Comparison of ENCODE assay signal across 8 mouse cellular contexts in the genomic region with DNA sequence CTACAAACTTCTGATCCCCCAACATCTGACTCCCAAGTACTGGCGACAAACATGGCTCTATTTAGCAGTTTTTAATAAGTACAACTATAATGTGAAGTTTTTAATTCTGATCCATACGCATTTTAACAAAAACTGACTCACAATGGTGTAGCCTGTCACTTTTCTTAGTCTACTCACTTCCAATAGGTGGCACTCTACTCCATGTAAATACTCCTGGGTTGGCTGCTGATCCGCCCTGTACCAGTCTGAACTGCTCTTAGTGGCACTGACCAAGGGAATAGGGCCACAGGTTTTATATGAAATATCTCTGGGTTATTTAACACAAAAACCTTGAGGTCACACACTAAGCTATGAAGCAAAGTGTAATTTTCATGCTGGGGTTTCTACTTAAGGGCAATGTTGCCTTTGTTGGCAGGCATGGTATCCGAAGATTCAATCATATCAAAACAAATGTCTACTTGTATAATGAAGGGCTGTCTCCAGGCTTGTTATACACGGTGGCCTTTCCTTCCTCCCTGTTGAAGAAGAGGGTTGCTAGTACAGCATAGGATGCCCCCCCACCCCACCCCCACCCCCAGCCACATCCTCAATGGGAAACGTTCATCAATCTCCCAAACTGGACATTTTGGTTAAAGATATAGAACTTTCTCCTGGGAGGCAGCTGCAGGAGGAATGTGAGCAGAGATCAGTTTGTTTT.
DNase-seq lines count a peak whose midpoint lies in the region; ATAC-seq and TF ChIP-seq lines count a peak whose summit lies in the region.

No protein-coding gene starts in this region.

- H3K9ac ChIP-seq in intestine, embryonic 16.5 days (ENCODE audit: low read depth, low read length) = no peak overlapping the region
- H3K9ac ChIP-seq in liver, postnatal 0 days (replicated peaks) = no peak overlapping the region
- H3K9ac ChIP-seq in neural tube, embryonic 14.5 days (replicated peaks; ENCODE audit: low read depth, low read length) = no peak overlapping the region

- no peak overlapping the region for H3K4me2 ChIP-seq in intestine, embryonic 16.5 days (ENCODE audit: low read depth, low read length)
- H3K4me2 ChIP-seq in liver, postnatal 0 days (ENCODE audit: low read depth, low read length) = no peak overlapping the region
- H3K4me2 ChIP-seq in neural tube, embryonic 14.5 days (ENCODE audit: low read depth, low read length) = no peak overlapping the region

- H3K4me3 ChIP-seq in intestine, embryonic 16.5 days (ENCODE audit: low read length) = no peak overlapping the region
- H3K4me3 ChIP-seq in liver, postnatal 0 days (ENCODE audit: low read depth, low read length) = no peak overlapping the region
- no peak overlapping the region for H3K4me3 ChIP-seq in neural tube, embryonic 14.5 days (ENCODE audit: low read depth, low read length)

- no peaks in the 10 kb centered on the region for H3K27me3 ChIP-seq in intestine, embryonic 16.5 days (replicated peaks; ENCODE audit: control insufficient read depth, insufficient read depth, low read length)
- H3K27me3 ChIP-seq in liver, postnatal 0 days (ENCODE audit: insufficient read depth, low read length) = no peaks in the 10 kb centered on the region
- no peaks in the 10 kb centered on the region for H3K27me3 ChIP-seq in neural tube, embryonic 14.5 days (ENCODE audit: control insufficient read depth, insufficient read depth, low read length)

- 0 out of 2 replicates have a peak overlapping the region, but pooled peaks have one; percentile 30 for H3K27ac ChIP-seq in intestine, embryonic 16.5 days (ENCODE audit: low read length)
- no peak overlapping the region for H3K27ac ChIP-seq in liver, postnatal 0 days (ENCODE audit: low read depth)
- H3K27ac ChIP-seq in neural tube, embryonic 14.5 days (ENCODE audit: low read depth, low read length) = no peak overlapping the region

- no peak for TF ChIP-seq EP300 in liver, postnatal 0 days (IDR thresholded peaks at IDR 0.05; ENCODE audit: low read depth)

- no peaks in the 10 kb centered on the region for H3K9me3 ChIP-seq in intestine, embryonic 16.5 days (ENCODE audit: control insufficient read depth, low read length)
- H3K9me3 ChIP-seq in liver, postnatal 0 days (ENCODE audit: low read length) = no peaks in the 10 kb centered on the region
- no peaks in the 10 kb centered on the region for H3K9me3 ChIP-seq in neural tube, embryonic 14.5 days (ENCODE audit: control insufficient read depth, low read length)

- DNase-seq in ovary, postnatal 14 days (ENCODE audit: low spot score) = peak; percentile 5
- no peak for DNase-seq in ovary, postnatal 36 days (ENCODE audit: low spot score)
- DNase-seq in T-cell, adult 2 months (ENCODE audit: low spot score) = peak; percentile 45
- DNase-seq in forelimb bud, embryonic 11.5 days (ENCODE audit: low read depth, low spot score) = peak; percentile 45
- peak; percentile 22 for DNase-seq in liver, postnatal 0 days
- no peak for DNase-seq in urinary bladder, postnatal 10 days (ENCODE audit: low spot score)

- peak; percentile 69 for TF ChIP-seq CTCF in liver, postnatal 0 days (IDR thresholded peaks at IDR 0.05; ENCODE audit: low read depth)

- WGBS in intestine, embryonic 16.5 days = 56% methylated on average over 6 of the region's 6 CpGs
- WGBS in liver, postnatal 0 days (ENCODE audit: insufficient replicate concordance) = 46% methylated on average over 6 of the region's 6 CpGs
- WGBS in neural tube, embryonic 14.5 days = 58% methylated on average over 6 of the region's 6 CpGs

- peak; percentile 77 for ATAC-seq in intestine, embryonic 16.5 days
- ATAC-seq in liver, postnatal 0 days = peak; percentile 80
- peak; percentile 87 for ATAC-seq in neural tube, embryonic 14.5 days (ENCODE audit: low read depth)

- H3K36me3 ChIP-seq in intestine, embryonic 16.5 days (ENCODE audit: control insufficient read depth, insufficient read depth, low read length) = peaks cover 7% of the 10 kb centered on the region
- H3K36me3 ChIP-seq in liver, postnatal 0 days (replicated peaks; ENCODE audit: insufficient read depth, low read length) = no peaks in the 10 kb centered on the region
- no peaks in the 10 kb centered on the region for H3K36me3 ChIP-seq in neural tube, embryonic 14.5 days (ENCODE audit: control insufficient read depth, insufficient read depth, low read length)

- no peaks in the 10 kb centered on the region for H3K4me1 ChIP-seq in intestine, embryonic 16.5 days (ENCODE audit: control insufficient read depth, insufficient read depth, low read length)
- H3K4me1 ChIP-seq in liver, postnatal 0 days (ENCODE audit: insufficient read depth) = no peaks in the 10 kb centered on the region
- H3K4me1 ChIP-seq in neural tube, embryonic 14.5 days (ENCODE audit: control insufficient read depth, insufficient read depth, low read length) = no peaks in the 10 kb centered on the region

Comparison
In these comparisons a context has a peak if more than half of its experiments do, and no peak if none do; other contexts are left out.
1. DNase-seq: peak in ovary, postnatal 14 days (single experiment), T-cell, adult 2 months (single experiment), forelimb bud, embryonic 11.5 days (single experiment) and liver, postnatal 0 days (single experiment); none in ovary, postnatal 36 days (single experiment) and urinary bladder, postnatal 10 days (single experiment).
2. Peak in every context shown above with its lines, with median percentiles within 50 percentile points of each other: ATAC-seq.